Mouse (Mus musculus) CH12F3 (cell line): ENCODE results near the gene Rabggta.

Experiments used
- in situ Hi-C: fragments of 300-500 bp; cut with MboI; formaldehyde crosslinking; loops from 2 replicates; pipeline ENCODE4 v1.14.3; 2020; ENCODE audit warnings: low sequenced_read_pairs

Gene Rabggta

GRCm38 (mm10) chr14:55734869-55735268, 12.8 kb upstream of the Rabggta start:
- in situ Hi-C loops: no loop called here

- in situ Hi-C loops: no loop called here
Observed at GRCm38 (mm10) chr14:55733889-55734288, 11.8 kb upstream of the Rabggta start.

- in situ Hi-C loops: no loop called here
Observed at GRCm38 (mm10) chr14:55730531-55731032, 8.5 kb upstream of the Rabggta start.

GRCm38 (mm10) chr14:55730116-55730515, 8.1 kb upstream of the Rabggta start:
- in situ Hi-C loops: no loop called here

GRCm38 (mm10) chr14:55727889-55728685, 6.0 kb upstream of the Rabggta start:
- in situ Hi-C loops: no loop called here

GRCm38 (mm10) chr14:55726261-55726660, 4.2 kb upstream of the Rabggta start:
- in situ Hi-C loops: no loop called here

- in situ Hi-C loops: no loop called here
Observed at GRCm38 (mm10) chr14:55724411-55724871, 2.4 kb upstream of the Rabggta start.

- in situ Hi-C loops: no loop called here
Observed at GRCm38 (mm10) chr14:55723433-55723832, 1.4 kb upstream of the Rabggta start.

- in situ Hi-C loops: no loop called here
Observed at GRCm38 (mm10) chr14:55722438-55722945, 429 bp upstream of the Rabggta start.

- in situ Hi-C loops: no loop called here
Observed at GRCm38 (mm10) chr14:55721076-55721475, 987 bp downstream of the Rabggta start.

- in situ Hi-C loops: no loop called here
Observed at GRCm38 (mm10) chr14:55720666-55721065, 1.4 kb downstream of the Rabggta start.

- in situ Hi-C loops: no loop called here
Observed at GRCm38 (mm10) chr14:55719737-55720136, 2.3 kb downstream of the Rabggta start.

- in situ Hi-C loops: no loop called here
Observed at GRCm38 (mm10) chr14:55716884-55717283, 5.2 kb downstream of the Rabggta start.

- in situ Hi-C loops: no loop called here
Observed at GRCm38 (mm10) chr14:55716271-55716670, 5.8 kb downstream of the Rabggta start.

- in situ Hi-C loops: no loop called here
Observed at GRCm38 (mm10) chr14:55714893-55715292, 7.2 kb downstream of the Rabggta start.

- in situ Hi-C loops: no loop called here
Observed at GRCm38 (mm10) chr14:55713729-55714122, 8.3 kb downstream of the Rabggta start, which contains the start of gene Tgm1. Tgm1 (minus strand) TSS chr14:55713926.

GRCm38 (mm10) chr14:55713007-55713728, 8.9 kb downstream of the Rabggta start:
- in situ Hi-C loops: no loop called here

- in situ Hi-C loops: no loop called here
Observed at GRCm38 (mm10) chr14:55711786-55712185, 10.3 kb downstream of the Rabggta start.

GRCm38 (mm10) chr14:55709509-55709908, 12.6 kb downstream of the Rabggta start:
- in situ Hi-C loops: no loop called here

- in situ Hi-C loops: no loop called here
Observed at GRCm38 (mm10) chr14:55707397-55707796, 14.7 kb downstream of the Rabggta start.

- in situ Hi-C loops: no loop called here
Observed at GRCm38 (mm10) chr14:55706051-55706600, 15.9 kb downstream of the Rabggta start.
